Mouse (Mus musculus): Measurements from ENCODE around the gene Tubgcp6. TPM values are rescaled to one million over a fixed set of nuclear protein-coding genes. Genes with fewer than 3 reads are reported as not detected.

Tubgcp6 gene
- polyA plus RNA-seq, 1 experiment from 2014 or later, result 10.7 TPM

GRCm38 (mm10) chr15:89075478-89076147 is 47.3 kb downstream of the Tubgcp6 start:
- Histone ChIP-seq H3K36me3 (peaks cover 8% of the 10 kb centered on the region), H3K27me3 (replicated peaks) (peaks cover 7% of the 10 kb centered on the region; the same call in 1 of the 2 replicates), H3K4me3 (peak overlapping the region; percentile 90), H3K9me3 (no peaks in the 10 kb centered on the region), H3K4me2 (peak overlapping the region; percentile 91), H3K9ac (peak overlapping the region; percentile 97), H3K4me1 (peaks cover 57% of the 10 kb centered on the region), H3K27ac (replicated peaks) (peak overlapping the region; percentile 96)
- ATAC-seq (ENCODE audit: extremely low read depth, insufficient number of reproducible peaks, low FRiP score, low TSS enrichment), result peak; percentile 90
- 0% methylated on average over 42 of the region's 59 CpGs for WGBS

GRCm38 (mm10) chr15:89074613-89075477 is 48.1 kb downstream of the Tubgcp6 start, which contains the start of gene Trabd:
Trabd (plus strand) TSS chr15:89075124.
- Histone ChIP-seq H3K27me3 (replicated peaks) (peaks cover 12% of the 10 kb centered on the region), H3K4me2 (peak within 1 kb of the TSS; percentile 91), H3K4me3 (peak within 1 kb of the TSS; percentile 90), H3K27ac (replicated peaks) (peak within 1 kb of the TSS; percentile 96), H3K9me3 (no peaks in the 10 kb centered on the region), H3K9ac (peak within 1 kb of the TSS; percentile 97), H3K36me3 (peaks cover 7% of the 10 kb centered on the region), H3K4me1 (peaks cover 60% of the 10 kb centered on the region)
- no peak for ATAC-seq (ENCODE audit: extremely low read depth, insufficient number of reproducible peaks, low FRiP score, low TSS enrichment)
- 13% methylated on average over 11 of the region's 11 CpGs for WGBS

GRCm38 (mm10) chr15:89073993-89074603 is 48.8 kb downstream of the Tubgcp6 start:
- ATAC-seq (ENCODE audit: extremely low read depth, insufficient number of reproducible peaks, low FRiP score, low TSS enrichment), result no peak
- Histone ChIP-seq H3K36me3 (no peaks in the 10 kb centered on the region), H3K4me1 (peaks cover 60% of the 10 kb centered on the region), H3K27me3 (replicated peaks) (peaks cover 19% of the 10 kb centered on the region), H3K9me3 (no peaks in the 10 kb centered on the region), H3K4me3 (no peak overlapping the region), H3K9ac (peak overlapping the region; percentile 57), H3K4me2 (peak overlapping the region; percentile 91), H3K27ac (replicated peaks) (peak overlapping the region; percentile 96)
- 34% methylated on average over 10 of the region's 10 CpGs for WGBS

GRCm38 (mm10) chr15:89070606-89071005 is 52.3 kb downstream of the Tubgcp6 start:
- H3K9me3 ChIP-seq, result no peaks in the 10 kb centered on the region
- H3K27me3 ChIP-seq (replicated peaks), result peaks cover 54% of the 10 kb centered on the region
- no peak overlapping the region for H3K4me2 ChIP-seq
- H3K4me3 ChIP-seq, result no peak overlapping the region
- no peak overlapping the region for H3K27ac ChIP-seq (replicated peaks)
- no peak for ATAC-seq (ENCODE audit: extremely low read depth, insufficient number of reproducible peaks, low FRiP score, low TSS enrichment)
- H3K36me3 ChIP-seq, result no peaks in the 10 kb centered on the region
- 71% methylated on average over 24 of the region's 24 CpGs for WGBS
- no peak overlapping the region for H3K9ac ChIP-seq
- peaks cover 51% of the 10 kb centered on the region for H3K4me1 ChIP-seq

GRCm38 (mm10) chr15:89069336-89069840 is 53.5 kb downstream of the Tubgcp6 start:
- peaks cover 42% of the 10 kb centered on the region for H3K4me1 ChIP-seq
- no peaks in the 10 kb centered on the region for H3K9me3 ChIP-seq
- no peak for ATAC-seq (ENCODE audit: extremely low read depth, insufficient number of reproducible peaks, low FRiP score, low TSS enrichment)
- H3K4me2 ChIP-seq, result no peak overlapping the region
- H3K4me3 ChIP-seq, result no peak overlapping the region
- WGBS, result 70% methylated on average over 19 of the region's 19 CpGs
- H3K9ac ChIP-seq, result no peak overlapping the region
- peaks cover 66% of the 10 kb centered on the region for H3K27me3 ChIP-seq (replicated peaks)
- H3K36me3 ChIP-seq, result no peaks in the 10 kb centered on the region
- H3K27ac ChIP-seq (replicated peaks), result no peak overlapping the region

GRCm38 (mm10) chr15:89068226-89068625 is 54.7 kb downstream of the Tubgcp6 start:
- Histone ChIP-seq H3K4me3 (peak overlapping the region; percentile 30), H3K27ac (replicated peaks) (no peak overlapping the region), H3K27me3 (replicated peaks) (peaks cover 78% of the 10 kb centered on the region), H3K4me2 (peak overlapping the region; percentile 56), H3K36me3 (no peaks in the 10 kb centered on the region), H3K9ac (no peak overlapping the region), H3K9me3 (no peaks in the 10 kb centered on the region), H3K4me1 (peaks cover 30% of the 10 kb centered on the region)
- no peak for ATAC-seq (ENCODE audit: extremely low read depth, insufficient number of reproducible peaks, low FRiP score, low TSS enrichment)
- WGBS, result 27% methylated on average over 26 of the region's 26 CpGs

- WGBS, result 26% methylated on average over 35 of the region's 35 CpGs
- ATAC-seq (ENCODE audit: extremely low read depth, insufficient number of reproducible peaks, low FRiP score, low TSS enrichment), result no peak
- Histone ChIP-seq H3K4me3 (peak overlapping the region; percentile 30), H3K27ac (replicated peaks) (no peak overlapping the region), H3K27me3 (replicated peaks) (peaks cover 84% of the 10 kb centered on the region), H3K9me3 (no peaks in the 10 kb centered on the region), H3K9ac (peak overlapping the region; percentile 50), H3K4me2 (peak overlapping the region; percentile 56), H3K36me3 (no peaks in the 10 kb centered on the region), H3K4me1 (peaks cover 24% of the 10 kb centered on the region)
These were observed 55.3 kb downstream of the Tubgcp6 start for GRCm38 (mm10) chr15:89067609-89068008.

GRCm38 (mm10) chr15:89064891-89065290 is 58.0 kb downstream of the Tubgcp6 start:
- Histone ChIP-seq H3K27me3 (replicated peaks) (peaks cover 99% of the 10 kb centered on the region), H3K27ac (replicated peaks) (no peak overlapping the region), H3K36me3 (no peaks in the 10 kb centered on the region), H3K9ac (no peak overlapping the region), H3K9me3 (no peaks in the 10 kb centered on the region), H3K4me2 (no peak overlapping the region), H3K4me3 (no peak overlapping the region), H3K4me1 (peaks cover 27% of the 10 kb centered on the region)
- 87% methylated on average over 5 of the region's 5 CpGs for WGBS
- no peak for ATAC-seq (ENCODE audit: extremely low read depth, insufficient number of reproducible peaks, low FRiP score, low TSS enrichment)

GRCm38 (mm10) chr15:89063536-89063935 is 59.4 kb downstream of the Tubgcp6 start:
- no peak overlapping the region for H3K27ac ChIP-seq (replicated peaks)
- H3K4me3 ChIP-seq, result no peak overlapping the region
- H3K9ac ChIP-seq, result no peak overlapping the region
- H3K4me1 ChIP-seq, result peaks cover 31% of the 10 kb centered on the region
- 76% methylated on average over 6 of the region's 6 CpGs for WGBS
- H3K27me3 ChIP-seq (replicated peaks), result peaks cover 97% of the 10 kb centered on the region
- no peaks in the 10 kb centered on the region for H3K36me3 ChIP-seq
- no peaks in the 10 kb centered on the region for H3K9me3 ChIP-seq
- ATAC-seq (ENCODE audit: extremely low read depth, insufficient number of reproducible peaks, low FRiP score, low TSS enrichment), result no peak
- H3K4me2 ChIP-seq, result no peak overlapping the region

- H3K27me3 ChIP-seq (replicated peaks), result peaks cover 97% of the 10 kb centered on the region
- H3K4me2 ChIP-seq, result no peak overlapping the region
- no peak overlapping the region for H3K4me3 ChIP-seq
- no peaks in the 10 kb centered on the region for H3K9me3 ChIP-seq
- H3K27ac ChIP-seq (replicated peaks), result no peak overlapping the region
- peaks cover 29% of the 10 kb centered on the region for H3K4me1 ChIP-seq
- 72% methylated on average over 7 of the region's 7 CpGs for WGBS
- H3K36me3 ChIP-seq, result no peaks in the 10 kb centered on the region
- H3K9ac ChIP-seq, result no peak overlapping the region
- no peak for ATAC-seq (ENCODE audit: extremely low read depth, insufficient number of reproducible peaks, low FRiP score, low TSS enrichment)
These were observed 59.9 kb downstream of the Tubgcp6 start for GRCm38 (mm10) chr15:89063001-89063400.

GRCm38 (mm10) chr15:89062518-89062910 is 60.4 kb downstream of the Tubgcp6 start:
- no peak overlapping the region for H3K9ac ChIP-seq
- H3K4me3 ChIP-seq, result no peak overlapping the region
- WGBS, result 78% methylated on average over 5 of the region's 5 CpGs
- H3K36me3 ChIP-seq, result no peaks in the 10 kb centered on the region
- H3K9me3 ChIP-seq, result no peaks in the 10 kb centered on the region
- peaks cover 24% of the 10 kb centered on the region for H3K4me1 ChIP-seq
- ATAC-seq (ENCODE audit: extremely low read depth, insufficient number of reproducible peaks, low FRiP score, low TSS enrichment), result no peak
- H3K27me3 ChIP-seq (replicated peaks), result peaks cover 97% of the 10 kb centered on the region
- H3K4me2 ChIP-seq, result no peak overlapping the region
- no peak overlapping the region for H3K27ac ChIP-seq (replicated peaks)
